Mouse (Mus musculus) monocyte, adult 59 days (primary cell): ENCODE measurements around the gene Xlr4b. TPM values are rescaled to one million over a fixed set of nuclear protein-coding genes. Genes with fewer than 3 reads are reported as not detected.

Experiments
- total RNA-seq, 2 experiments: library from RNA; stranded (reverse); gene quantifications; one replicate each; pipeline ENCODE4 v1.2.4; 2023

The Xlr4b gene
- total RNA-seq: 1 to 10 TPM; 5.7 to 7.0 TPM

GRCm38 (mm10) chrX:73213819-73214564, at the start of gene Xlr4b:
TSS of gene Xlr4b (plus strand) at chrX:73214333.

GRCm38 (mm10) chrX:73176889-73177288, 37.2 kb upstream of the Xlr4b start, which contains the start of gene Spin2d:
TSS of gene Spin2d (minus strand) at chrX:73176989.

GRCm38 (mm10) chrX:73191934-73192333, 22.2 kb upstream of the Xlr4b start, which contains the start of gene Xlr3b:
TSS of gene Xlr3b (plus strand) at chrX:73192207.

GRCm38 (mm10) chrX:73227914-73228605, 13.9 kb downstream of the Xlr4b start, which contains the start of gene F8a:
TSS of gene F8a (plus strand) at chrX:73228291.

DNA sequence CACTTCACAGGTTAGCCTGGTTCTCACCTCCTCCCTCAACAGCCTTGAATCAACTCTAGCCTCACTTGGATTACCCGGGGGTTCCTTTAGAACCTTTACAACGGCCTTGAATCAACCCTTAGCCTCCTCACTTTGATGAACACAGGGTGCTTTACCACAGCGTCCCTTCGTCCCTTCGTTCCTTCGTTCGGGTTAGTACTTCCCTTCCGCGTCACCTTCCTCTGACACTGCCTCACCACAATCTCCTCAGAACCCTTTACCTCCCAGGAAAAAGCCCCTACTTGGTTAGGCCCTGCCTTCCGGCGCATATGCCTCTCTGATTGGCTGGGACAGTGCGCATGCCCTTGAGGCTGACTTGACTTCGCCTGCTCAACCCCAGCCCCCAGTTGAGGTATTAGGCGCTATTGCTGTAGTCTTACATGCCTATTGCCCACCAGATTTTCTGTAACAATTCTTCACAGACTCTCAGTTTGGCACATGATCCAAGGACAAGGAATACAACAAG, 28.7 kb downstream of the Xlr4b start, which contains the start of gene Xlr4c:
Xlr4c (minus strand) TSS at position 310 of the 505 bp plus-strand sequence.

DNA sequence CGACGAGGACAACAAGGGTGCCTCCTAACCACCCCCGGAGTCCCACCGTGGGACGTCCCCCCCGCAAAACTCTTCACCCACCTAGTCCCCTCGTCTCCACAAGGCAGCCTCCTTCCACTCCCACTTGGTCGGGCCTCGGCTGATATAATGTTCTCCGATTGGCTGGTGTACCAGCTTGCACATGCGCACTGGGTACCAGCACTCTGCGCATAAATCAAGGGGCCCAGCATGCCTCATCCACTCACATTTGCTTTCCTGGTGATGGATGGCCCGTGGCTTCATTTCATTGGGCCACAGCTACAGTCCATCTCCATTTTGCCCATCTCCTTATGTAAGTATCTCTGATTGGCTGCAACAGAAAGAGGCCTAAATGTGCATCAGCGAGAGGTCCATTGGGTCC, 51.1 kb downstream of the Xlr4b start, which contains the start of gene Xlr3c:
Xlr3c (minus strand) TSS at position 121 of the 400 bp plus-strand sequence.

Other genes starting within 250 kb of the Xlr4b start
- under 1 TPM in 1 of 2 experiments, not detected in 1; 0.21 TPM for gene Zfp185, start 227.0 kb upstream of the Xlr4b start, total RNA-seq
- under 1 TPM in 1 of 2 experiments, not detected in 1; 0.67 TPM for gene Pnma5, start 177.2 kb upstream of the Xlr4b start, total RNA-seq
- gene Pnma3, start 149.5 kb upstream of the Xlr4b start, total RNA-seq: not detected
- 1 to 10 TPM; 2.9 to 5.5 TPM for gene Xlr4a, start 131.9 kb upstream of the Xlr4b start, total RNA-seq
- gene Xlr3a, start 117.2 kb upstream of the Xlr4b start, total RNA-seq: not detected
- gene Gm14685, start 97.3 kb upstream of the Xlr4b start, total RNA-seq: not detected
- not detected for gene Xlr5b, start 65.5 kb upstream of the Xlr4b start, total RNA-seq
- not detected for gene DXBay18, start 64.9 kb upstream of the Xlr4b start, total RNA-seq
- not detected for gene Spin2d, start 37.3 kb upstream of the Xlr4b start, total RNA-seq
- 10 to 100 TPM in 1 of 2 experiments, 1 to 10 TPM in 1; 2.1 to 12.0 TPM for gene Xlr3b, start 22.1 kb upstream of the Xlr4b start, total RNA-seq
- gene F8a, start 14.0 kb downstream of the Xlr4b start, total RNA-seq: 1 to 10 TPM; 6.2 to 7.9 TPM
- gene Xlr4c, start 28.8 kb downstream of the Xlr4b start, total RNA-seq: 1 to 10 TPM in 1 of 2 experiments, under 1 TPM in 1; 0.68 to 9.7 TPM
- gene Xlr3c, start 51.1 kb downstream of the Xlr4b start, total RNA-seq: not detected
- not detected for gene Xlr5a, start 78.6 kb downstream of the Xlr4b start, total RNA-seq
- not detected for gene Xlr5c, start 78.6 kb downstream of the Xlr4b start, total RNA-seq
- not detected for gene Gm45015, start 122.5 kb downstream of the Xlr4b start, total RNA-seq
- 10 to 100 TPM; 12.1 to 16.7 TPM for gene Zfp275, start 128.3 kb downstream of the Xlr4b start, total RNA-seq
- gene Gm18336, start 184.4 kb downstream of the Xlr4b start, total RNA-seq: not detected
- not detected for gene Zfp92, start 196.8 kb downstream of the Xlr4b start, total RNA-seq
- gene Trex2, start 221.0 kb downstream of the Xlr4b start, total RNA-seq: not detected
- gene Haus7, start 244.7 kb downstream of the Xlr4b start, total RNA-seq: 10 to 100 TPM in 1 of 2 experiments, 1 to 10 TPM in 1; 9.9 to 12.1 TPM